Mouse (Mus musculus): ENCODE results near the gene Runx1. TPM values are rescaled to one million over a fixed set of nuclear protein-coding genes. Genes with fewer than 3 reads are reported as not detected.

Runx1 gene
- polyA plus RNA-seq, 1 experiment from 2014 or later = 0.59 TPM

GRCm38 (mm10) chr16:92739071-92739793, 86.7 kb downstream of the Runx1 start:
- Histone ChIP-seq H3K4me2 (ENCODE audit: low read depth, low read length) (no peak overlapping the region), H3K9me3 (ENCODE audit: control insufficient read depth, low read length) (no peaks in the 10 kb centered on the region), H3K27ac (ENCODE audit: low read depth, low read length) (no peak overlapping the region), H3K27me3 (ENCODE audit: control insufficient read depth, insufficient read depth, low read length) (no peaks in the 10 kb centered on the region), H3K4me1 (ENCODE audit: control insufficient read depth, insufficient read depth, low read length) (no peaks in the 10 kb centered on the region), H3K36me3 (ENCODE audit: control insufficient read depth, insufficient read depth, low read length) (no peaks in the 10 kb centered on the region), H3K9ac (replicated peaks; ENCODE audit: low read depth, low read length) (no peak overlapping the region), H3K4me3 (ENCODE audit: low read depth, low read length) (no peak overlapping the region)
- WGBS = 64% methylated on average over 7 of the region's 7 CpGs
- no peak for ATAC-seq (ENCODE audit: low read depth)

- no peaks in the 10 kb centered on the region for H3K9me3 ChIP-seq (ENCODE audit: control insufficient read depth, low read length)
- WGBS = 71% methylated on average over 11 of the region's 11 CpGs
- H3K27ac ChIP-seq (ENCODE audit: low read depth, low read length) = no peak overlapping the region
- H3K4me2 ChIP-seq (ENCODE audit: low read depth, low read length) = no peak overlapping the region
- no peaks in the 10 kb centered on the region for H3K27me3 ChIP-seq (ENCODE audit: control insufficient read depth, insufficient read depth, low read length)
- H3K4me1 ChIP-seq (ENCODE audit: control insufficient read depth, insufficient read depth, low read length) = no peaks in the 10 kb centered on the region
- H3K4me3 ChIP-seq (ENCODE audit: low read depth, low read length) = no peak overlapping the region
- no peak for ATAC-seq (ENCODE audit: low read depth)
- no peak overlapping the region for H3K9ac ChIP-seq (replicated peaks; ENCODE audit: low read depth, low read length)
- H3K36me3 ChIP-seq (ENCODE audit: control insufficient read depth, insufficient read depth, low read length) = no peaks in the 10 kb centered on the region
Measured at GRCm38 (mm10) chr16:92738476-92739010, 87.4 kb downstream of the Runx1 start.

GRCm38 (mm10) chr16:92726870-92727269, 99.1 kb downstream of the Runx1 start:
- Histone ChIP-seq H3K4me2 (ENCODE audit: low read depth, low read length) (no peak overlapping the region), H3K27me3 (ENCODE audit: control insufficient read depth, insufficient read depth, low read length) (no peaks in the 10 kb centered on the region), H3K36me3 (ENCODE audit: control insufficient read depth, insufficient read depth, low read length) (no peaks in the 10 kb centered on the region), H3K27ac (ENCODE audit: low read depth, low read length) (no peak overlapping the region), H3K4me1 (ENCODE audit: control insufficient read depth, insufficient read depth, low read length) (no peaks in the 10 kb centered on the region), H3K4me3 (ENCODE audit: low read depth, low read length) (no peak overlapping the region), H3K9me3 (ENCODE audit: control insufficient read depth, low read length) (no peaks in the 10 kb centered on the region), H3K9ac (replicated peaks; ENCODE audit: low read depth, low read length) (no peak overlapping the region)
- ATAC-seq (ENCODE audit: low read depth) = no peak
- 95% methylated on average over 9 of the region's 9 CpGs for WGBS

GRCm38 (mm10) chr16:92724526-92724925, 101.4 kb downstream of the Runx1 start:
- Histone ChIP-seq H3K9me3 (ENCODE audit: control insufficient read depth, low read length) (no peaks in the 10 kb centered on the region), H3K27me3 (ENCODE audit: control insufficient read depth, insufficient read depth, low read length) (no peaks in the 10 kb centered on the region), H3K27ac (ENCODE audit: low read depth, low read length) (no peak overlapping the region), H3K9ac (replicated peaks; ENCODE audit: low read depth, low read length) (no peak overlapping the region), H3K36me3 (ENCODE audit: control insufficient read depth, insufficient read depth, low read length) (no peaks in the 10 kb centered on the region), H3K4me3 (ENCODE audit: low read depth, low read length) (no peak overlapping the region), H3K4me1 (ENCODE audit: control insufficient read depth, insufficient read depth, low read length) (peaks cover 5% of the 10 kb centered on the region), H3K4me2 (ENCODE audit: low read depth, low read length) (no peak overlapping the region)
- no peak for ATAC-seq (ENCODE audit: low read depth)
- WGBS = 95% methylated on average over 3 of the region's 3 CpGs

GRCm38 (mm10) chr16:92720678-92721077, 105.3 kb downstream of the Runx1 start:
- no peak overlapping the region for H3K27ac ChIP-seq (ENCODE audit: low read depth, low read length)
- H3K4me1 ChIP-seq (ENCODE audit: control insufficient read depth, insufficient read depth, low read length) = peaks cover 5% of the 10 kb centered on the region
- no peak overlapping the region for H3K9ac ChIP-seq (replicated peaks; ENCODE audit: low read depth, low read length)
- no peak for ATAC-seq (ENCODE audit: low read depth)
- H3K27me3 ChIP-seq (ENCODE audit: control insufficient read depth, insufficient read depth, low read length) = no peaks in the 10 kb centered on the region
- no peaks in the 10 kb centered on the region for H3K9me3 ChIP-seq (ENCODE audit: control insufficient read depth, low read length)
- H3K36me3 ChIP-seq (ENCODE audit: control insufficient read depth, insufficient read depth, low read length) = no peaks in the 10 kb centered on the region
- no peak overlapping the region for H3K4me3 ChIP-seq (ENCODE audit: low read depth, low read length)
- 16% methylated on average over 10 of the region's 10 CpGs for WGBS
- H3K4me2 ChIP-seq (ENCODE audit: low read depth, low read length) = no peak overlapping the region

GRCm38 (mm10) chr16:92719725-92720124, 106.2 kb downstream of the Runx1 start:
- Histone ChIP-seq H3K36me3 (ENCODE audit: control insufficient read depth, insufficient read depth, low read length) (no peaks in the 10 kb centered on the region), H3K9me3 (ENCODE audit: control insufficient read depth, low read length) (no peaks in the 10 kb centered on the region), H3K4me2 (ENCODE audit: low read depth, low read length) (no peak overlapping the region), H3K27ac (ENCODE audit: low read depth, low read length) (no peak overlapping the region), H3K9ac (replicated peaks; ENCODE audit: low read depth, low read length) (no peak overlapping the region), H3K27me3 (ENCODE audit: control insufficient read depth, insufficient read depth, low read length) (no peaks in the 10 kb centered on the region), H3K4me3 (ENCODE audit: low read depth, low read length) (no peak overlapping the region), H3K4me1 (ENCODE audit: control insufficient read depth, insufficient read depth, low read length) (peaks cover 5% of the 10 kb centered on the region)
- ATAC-seq (ENCODE audit: low read depth) = no peak
- WGBS = 88% methylated on average over 6 of the region's 6 CpGs

GRCm38 (mm10) chr16:92715599-92716483, 110.1 kb downstream of the Runx1 start:
- Histone ChIP-seq H3K9me3 (ENCODE audit: control insufficient read depth, low read length) (no peaks in the 10 kb centered on the region), H3K27ac (ENCODE audit: low read depth, low read length) (no peak overlapping the region), H3K36me3 (ENCODE audit: control insufficient read depth, insufficient read depth, low read length) (no peaks in the 10 kb centered on the region), H3K27me3 (ENCODE audit: control insufficient read depth, insufficient read depth, low read length) (no peaks in the 10 kb centered on the region), H3K4me2 (ENCODE audit: low read depth, low read length) (no peak overlapping the region), H3K4me3 (ENCODE audit: low read depth, low read length) (no peak overlapping the region), H3K9ac (replicated peaks; ENCODE audit: low read depth, low read length) (no peak overlapping the region), H3K4me1 (ENCODE audit: control insufficient read depth, insufficient read depth, low read length) (peaks cover 5% of the 10 kb centered on the region)
- ATAC-seq (ENCODE audit: low read depth) = no peak
- WGBS = 33% methylated on average over 15 of the region's 15 CpGs

GRCm38 (mm10) chr16:92710161-92710560, 115.8 kb downstream of the Runx1 start:
- ATAC-seq (ENCODE audit: low read depth) = no peak
- Histone ChIP-seq H3K4me1 (ENCODE audit: control insufficient read depth, insufficient read depth, low read length) (no peaks in the 10 kb centered on the region), H3K4me2 (ENCODE audit: low read depth, low read length) (no peak overlapping the region), H3K9ac (replicated peaks; ENCODE audit: low read depth, low read length) (no peak overlapping the region), H3K27me3 (ENCODE audit: control insufficient read depth, insufficient read depth, low read length) (no peaks in the 10 kb centered on the region), H3K27ac (ENCODE audit: low read depth, low read length) (no peak overlapping the region), H3K36me3 (ENCODE audit: control insufficient read depth, insufficient read depth, low read length) (no peaks in the 10 kb centered on the region), H3K4me3 (ENCODE audit: low read depth, low read length) (no peak overlapping the region), H3K9me3 (ENCODE audit: control insufficient read depth, low read length) (no peaks in the 10 kb centered on the region)
- 7% methylated on average over 1 of the region's 1 CpGs for WGBS

- Histone ChIP-seq H3K27ac (ENCODE audit: low read depth, low read length) (no peak overlapping the region), H3K4me1 (ENCODE audit: control insufficient read depth, insufficient read depth, low read length) (no peaks in the 10 kb centered on the region), H3K4me3 (ENCODE audit: low read depth, low read length) (no peak overlapping the region), H3K36me3 (ENCODE audit: control insufficient read depth, insufficient read depth, low read length) (no peaks in the 10 kb centered on the region), H3K9me3 (ENCODE audit: control insufficient read depth, low read length) (no peaks in the 10 kb centered on the region), H3K4me2 (ENCODE audit: low read depth, low read length) (no peak overlapping the region), H3K27me3 (ENCODE audit: control insufficient read depth, insufficient read depth, low read length) (no peaks in the 10 kb centered on the region), H3K9ac (replicated peaks; ENCODE audit: low read depth, low read length) (no peak overlapping the region)
- 72% methylated on average over 4 of the region's 4 CpGs for WGBS
- no peak for ATAC-seq (ENCODE audit: low read depth)
Measured at GRCm38 (mm10) chr16:92708718-92709117, 117.2 kb downstream of the Runx1 start.
